Mouse (Mus musculus) c-Kit-positive CD71-negative TER-119-negative erythroid progenitor cells, embryonic 14.5 days (primary cell): ENCODE results near the gene Top2a.
A peak's percentile ranks its signal among the peaks of the same experiment; 100 is the strongest.

Source experiments
- DNase-seq: peaks from one replicate; pipeline ENCODE4 v3.0.0-alpha.2; 2013; ENCODE audit warnings: low read depth

Top2a gene

DNA sequence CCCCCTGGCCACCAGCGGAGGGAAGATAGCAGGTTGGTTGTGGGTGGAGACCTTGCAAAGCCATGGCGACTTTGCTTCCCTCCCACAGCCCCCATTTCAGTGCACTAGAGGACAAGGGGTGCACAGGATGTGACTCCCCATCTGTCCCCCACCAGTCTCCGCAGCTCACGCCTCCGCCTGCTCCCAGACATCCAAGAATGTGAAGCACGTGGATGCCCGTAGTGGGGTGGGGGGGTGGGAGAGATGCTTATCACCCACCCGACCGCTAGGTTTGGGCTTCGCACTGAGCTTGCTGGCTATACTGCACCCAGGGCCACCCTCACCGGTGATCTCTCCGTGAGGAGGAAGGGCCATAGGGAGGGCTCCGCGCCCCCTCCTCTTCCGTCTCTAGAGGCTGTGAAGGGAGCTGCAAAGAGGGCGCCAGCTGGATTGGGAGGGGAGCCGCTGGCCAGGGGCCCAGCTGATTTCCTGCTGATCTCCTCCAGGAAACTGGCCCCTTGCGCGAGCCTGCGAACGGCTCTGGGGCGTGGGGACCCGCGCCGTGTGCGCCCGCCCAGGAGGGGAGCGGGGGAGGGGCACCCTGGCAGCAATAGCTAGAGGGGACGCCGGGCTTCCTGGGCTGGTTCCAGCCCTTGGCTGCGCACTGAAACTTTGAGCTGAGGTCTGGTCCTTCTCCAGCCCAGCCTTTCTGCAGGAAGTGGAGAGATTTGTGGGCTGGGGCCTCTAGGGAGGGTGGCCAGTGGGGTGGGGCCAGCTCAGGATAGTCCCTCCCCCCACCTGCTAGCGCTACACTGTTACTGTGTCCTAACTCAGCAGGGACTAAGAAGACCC, 60.6 kb downstream of the Top2a start:
- no peak for DNase-seq

DNA sequence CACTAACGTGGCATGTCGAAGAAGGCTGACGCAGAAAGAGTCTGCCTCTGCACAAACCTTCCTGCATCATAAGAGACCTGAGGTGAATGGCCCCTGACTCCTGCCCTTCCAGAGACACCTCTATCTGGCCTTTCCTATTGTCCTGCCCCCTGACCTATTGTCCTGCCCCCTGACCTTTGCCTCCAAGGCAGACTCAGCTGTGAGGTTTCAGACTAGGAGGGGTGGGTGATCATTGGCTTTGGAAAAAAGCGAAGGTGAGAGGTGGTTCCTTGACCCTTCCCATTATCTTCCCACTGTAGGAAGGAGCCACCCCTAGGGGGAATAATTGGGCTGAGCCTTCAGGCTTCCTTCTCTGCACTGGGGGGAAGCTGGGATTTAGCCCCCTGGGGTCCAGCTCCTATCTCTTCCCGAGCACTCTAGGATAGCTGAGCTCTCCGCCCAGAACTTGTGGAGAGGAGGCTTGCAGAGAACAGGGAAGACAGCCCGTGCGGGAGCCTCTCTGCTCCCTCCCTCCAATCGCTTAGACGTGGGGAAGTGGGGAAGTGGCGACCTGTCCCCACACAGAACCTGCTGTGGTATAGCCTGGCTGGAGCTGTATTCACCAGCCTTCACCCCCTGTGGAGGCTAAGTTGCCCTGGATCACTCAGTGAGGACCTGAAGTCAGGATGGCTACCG, 61.4 kb downstream of the Top2a start:
- no peak for DNase-seq

DNA sequence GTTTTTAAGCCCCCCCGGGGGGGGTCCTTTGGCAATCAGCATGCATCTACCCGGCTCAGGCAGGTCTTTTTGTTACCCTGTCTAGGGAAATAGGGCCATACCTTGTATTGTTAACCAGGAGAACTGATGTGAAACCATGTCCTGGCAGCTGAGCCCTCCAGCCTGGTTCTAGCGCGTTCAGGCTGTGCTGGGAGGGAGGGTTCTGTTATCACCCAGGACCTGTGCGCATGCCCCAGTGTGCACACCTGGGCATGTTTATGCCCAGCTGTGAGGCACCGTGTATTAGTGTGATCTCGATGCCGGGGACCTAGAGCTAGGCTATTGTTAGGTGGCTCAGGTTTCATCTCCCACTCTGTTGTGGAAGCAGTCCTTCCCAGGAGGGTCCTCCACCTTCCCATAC, 62.2 kb downstream of the Top2a start:
- no peak for DNase-seq

DNA sequence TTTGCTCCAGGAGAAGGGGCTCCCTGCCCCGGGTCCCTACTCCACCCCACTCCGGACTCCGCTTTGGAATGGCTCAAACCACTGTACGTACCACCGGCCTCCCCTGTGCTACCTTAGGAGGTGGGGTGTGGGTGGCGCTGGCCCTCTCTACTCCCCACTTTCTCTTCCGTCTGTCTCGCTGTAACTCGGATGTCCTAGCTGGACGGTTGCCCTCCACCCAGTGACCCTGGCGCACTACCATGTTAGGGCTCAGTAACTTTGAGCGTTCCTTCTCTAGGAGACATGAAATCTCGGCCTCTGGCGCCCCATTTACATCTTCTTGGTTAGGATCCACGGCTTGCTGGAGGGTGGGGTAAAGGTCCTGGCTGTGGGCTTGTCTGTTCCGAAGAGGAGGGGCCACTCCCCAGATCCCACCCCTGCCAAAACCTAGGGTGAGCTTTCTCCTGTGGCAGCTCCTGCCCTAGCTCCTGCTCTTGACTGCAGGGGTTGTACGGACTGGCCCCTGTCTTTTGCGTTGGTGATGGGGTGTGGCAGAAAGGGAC, 62.9 kb downstream of the Top2a start:
- no peak for DNase-seq

DNA sequence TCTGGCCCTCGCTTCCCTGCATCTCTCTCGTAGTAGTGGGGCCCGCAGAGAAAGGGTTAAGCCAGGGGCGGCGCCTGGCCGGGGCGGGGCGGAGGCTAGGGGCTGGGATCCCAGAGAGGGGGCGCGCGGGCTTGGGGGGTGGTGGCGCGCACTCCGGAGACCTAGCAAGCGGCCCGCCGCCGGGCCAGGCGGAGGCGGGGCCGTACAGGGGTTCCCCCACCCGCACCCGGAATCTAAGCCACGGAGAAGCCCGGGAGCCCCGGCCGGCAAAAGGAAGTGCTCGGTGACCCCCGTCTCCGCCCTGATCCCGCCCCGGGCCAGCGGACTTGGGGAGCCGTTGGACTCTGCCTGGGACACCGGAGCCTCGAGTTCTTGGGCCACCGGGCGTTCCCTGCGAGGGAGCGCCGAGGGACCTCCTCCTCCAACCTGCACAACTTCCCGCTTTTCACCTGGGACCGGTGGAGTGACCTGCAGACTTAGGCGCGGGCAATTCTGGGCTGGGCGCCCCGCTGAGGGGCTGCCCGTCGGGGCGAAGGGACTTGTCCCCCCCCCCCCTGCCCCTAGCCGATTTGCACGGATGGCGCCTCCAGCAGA, 63.6 kb downstream of the Top2a start:
- DNase-seq, result no peak

DNA sequence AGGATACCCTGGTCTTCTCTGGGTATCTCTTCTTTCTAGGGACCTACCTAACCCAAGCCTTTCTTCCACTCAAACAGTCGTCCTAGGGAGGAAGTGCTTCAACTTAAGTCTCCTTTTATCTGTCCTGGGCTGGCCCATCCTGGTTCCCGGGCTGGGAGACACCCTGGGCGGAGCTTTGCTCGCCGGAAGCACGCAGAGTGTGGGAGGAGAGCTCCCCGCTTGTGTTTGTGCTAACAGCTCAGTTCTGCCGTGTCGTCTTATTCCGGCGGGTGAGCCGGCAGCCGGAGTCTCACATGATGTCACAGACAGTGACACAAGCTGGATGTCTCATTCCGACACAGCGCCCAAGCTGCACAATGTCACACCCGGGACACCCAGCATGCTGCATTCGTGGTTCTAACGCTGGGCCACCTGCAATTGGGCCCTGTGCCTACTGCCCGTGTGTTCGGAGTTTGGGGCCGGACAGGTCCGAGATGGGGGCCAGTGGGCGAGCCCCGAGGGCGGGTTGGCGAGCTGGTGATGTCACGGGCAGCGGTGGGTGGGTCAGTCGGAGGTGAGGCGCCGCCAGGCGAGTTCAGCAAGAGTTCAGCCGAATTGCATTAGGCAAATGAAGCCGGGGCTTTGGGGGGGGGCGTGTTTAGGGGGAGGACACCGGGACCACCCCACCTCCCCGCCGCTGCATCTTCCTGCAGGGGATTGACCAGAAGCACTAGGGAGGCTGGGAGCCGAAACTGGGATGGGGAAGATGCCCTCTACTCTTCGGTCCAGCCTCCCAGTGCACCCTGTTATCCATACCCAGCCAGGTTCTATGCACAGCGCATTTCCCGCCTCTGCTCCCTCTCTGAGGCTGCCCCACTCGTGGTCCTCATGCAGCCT, 64.3 kb downstream of the Top2a start:
- DNase-seq, result peak; percentile 78

DNA sequence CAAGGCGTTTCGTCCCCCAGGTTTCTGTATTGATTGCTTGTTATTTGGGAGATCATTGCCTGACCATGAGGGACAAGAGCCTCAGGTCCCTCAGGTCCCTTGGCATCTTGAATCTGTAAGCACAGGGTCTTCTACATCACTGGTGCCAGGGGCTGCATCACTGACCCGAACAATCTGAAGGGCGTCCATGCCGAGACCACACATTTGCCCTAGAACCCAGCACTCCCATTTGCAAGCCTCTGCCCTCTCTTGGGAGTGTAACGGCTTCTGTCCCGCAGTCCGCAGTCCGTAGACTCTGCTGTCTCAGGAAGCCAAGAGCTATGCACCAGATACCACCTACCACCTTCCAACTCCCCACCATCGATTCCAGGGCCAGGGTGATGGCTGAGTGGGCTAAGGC, 67.6 kb downstream of the Top2a start:
- DNase-seq, result no peak

DNA sequence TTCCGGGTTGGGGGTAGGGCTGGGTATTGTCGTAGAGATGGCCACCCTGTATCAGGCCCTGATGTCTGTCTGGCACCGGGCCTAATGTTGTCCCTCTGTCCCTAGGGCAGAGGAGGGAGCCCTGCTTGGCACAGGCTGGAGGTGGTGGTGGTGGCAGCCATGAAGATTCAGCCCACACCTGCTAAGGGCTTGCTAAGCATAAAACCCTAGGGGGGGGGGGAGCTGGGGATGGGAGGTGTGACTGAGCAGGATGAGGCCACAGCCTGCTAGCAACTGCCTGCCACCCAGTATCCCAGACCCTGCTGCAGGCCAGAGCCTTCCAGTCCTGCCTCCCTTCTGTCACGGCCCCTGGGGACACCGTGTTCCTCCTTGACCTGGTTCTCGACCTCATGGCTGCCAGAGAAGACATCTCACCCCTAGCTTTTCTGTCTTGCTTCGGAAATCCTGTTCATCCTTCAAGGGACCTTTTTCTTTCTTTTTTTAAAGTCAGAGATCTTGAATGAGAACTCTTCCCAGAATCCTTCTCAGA, 68.2 kb downstream of the Top2a start:
- DNase-seq, result no peak

DNA sequence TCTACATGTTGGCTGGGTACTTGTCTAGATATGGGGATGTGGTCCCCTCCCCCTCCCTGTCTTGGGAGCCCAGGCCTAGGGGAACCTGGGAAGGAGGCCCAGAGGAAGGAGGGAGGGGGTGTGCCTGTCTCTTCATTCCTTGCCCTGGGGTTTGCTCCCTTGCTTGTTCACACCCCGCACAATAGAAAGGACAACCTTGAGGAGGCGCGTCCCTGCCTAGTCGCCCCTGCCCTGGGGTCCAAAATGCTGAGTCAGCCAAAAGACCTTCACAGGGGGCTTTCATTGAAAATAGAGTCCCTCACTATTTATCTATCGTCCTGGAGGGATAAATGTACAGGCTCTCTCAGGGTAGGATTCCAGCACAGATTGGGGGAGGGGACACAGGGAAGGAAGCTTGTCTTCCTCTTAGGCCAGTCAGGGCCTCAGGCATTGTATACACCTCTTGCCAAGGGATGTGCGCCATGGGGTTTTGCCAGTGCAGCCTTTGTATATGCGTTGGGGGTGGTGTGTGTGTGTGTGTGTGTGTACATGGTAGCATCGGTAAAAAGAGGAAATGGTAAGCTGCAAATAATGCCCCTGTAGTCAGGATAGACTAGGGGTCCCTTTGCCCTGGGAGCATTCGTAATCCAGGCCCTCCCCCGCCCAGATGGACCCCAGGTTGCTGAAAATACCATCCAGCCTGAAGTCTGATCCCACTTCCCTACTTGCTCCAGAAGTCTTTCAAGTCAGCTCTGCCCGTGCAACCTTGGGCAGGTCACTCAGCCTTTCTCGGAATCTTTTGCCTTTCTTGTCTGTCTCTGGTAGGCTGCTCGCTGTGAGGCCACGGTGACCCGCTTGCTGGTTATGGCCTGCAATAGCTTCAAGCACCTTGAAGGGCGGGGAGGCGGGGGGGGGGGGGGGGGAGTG, 68.9 kb downstream of the Top2a start:
- DNase-seq, result no peak

DNA sequence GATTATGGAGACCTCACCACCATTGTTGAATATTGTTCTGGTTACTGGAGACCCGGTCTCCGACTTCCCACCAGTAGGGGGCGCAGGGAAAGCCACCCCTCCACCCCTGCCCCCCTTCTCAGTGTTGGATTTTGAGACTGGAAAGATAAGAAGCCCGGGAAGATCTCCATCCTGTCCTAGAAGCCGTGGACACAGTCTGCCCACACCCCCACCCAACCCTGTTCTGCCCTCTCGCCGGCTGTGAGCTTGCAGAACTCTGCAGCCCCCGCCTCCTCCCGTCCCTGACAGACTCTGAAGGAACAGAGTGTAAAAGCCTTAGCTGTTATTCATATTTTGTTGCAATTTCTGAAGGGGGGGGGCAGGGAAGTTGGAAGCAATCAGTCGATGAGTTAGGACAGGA, 69.6 kb downstream of the Top2a start:
- no peak for DNase-seq

DNA sequence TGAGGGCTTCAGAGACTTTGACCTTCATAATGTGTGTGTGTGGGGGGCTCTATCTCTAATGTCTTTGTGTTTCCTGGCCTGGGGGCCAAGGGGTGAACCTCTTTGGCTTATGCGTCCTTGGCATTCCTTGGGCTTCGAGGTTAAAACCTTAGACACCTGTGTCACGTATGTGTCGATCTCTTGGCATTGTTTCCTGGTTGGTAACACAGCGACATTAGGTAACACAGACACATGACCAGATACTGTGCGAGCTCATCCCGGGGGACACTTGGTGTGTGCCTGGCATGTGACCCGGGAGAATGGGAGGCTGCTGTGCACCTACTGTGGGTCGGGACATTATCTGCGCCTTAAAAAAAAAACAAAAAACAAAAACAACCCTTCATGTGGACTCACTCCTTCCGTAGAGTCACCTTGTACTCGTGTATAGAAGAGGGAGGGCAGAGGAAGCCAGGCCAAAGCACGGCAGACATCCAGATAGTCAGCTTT, 70.1 kb downstream of the Top2a start:
- no peak for DNase-seq

DNA sequence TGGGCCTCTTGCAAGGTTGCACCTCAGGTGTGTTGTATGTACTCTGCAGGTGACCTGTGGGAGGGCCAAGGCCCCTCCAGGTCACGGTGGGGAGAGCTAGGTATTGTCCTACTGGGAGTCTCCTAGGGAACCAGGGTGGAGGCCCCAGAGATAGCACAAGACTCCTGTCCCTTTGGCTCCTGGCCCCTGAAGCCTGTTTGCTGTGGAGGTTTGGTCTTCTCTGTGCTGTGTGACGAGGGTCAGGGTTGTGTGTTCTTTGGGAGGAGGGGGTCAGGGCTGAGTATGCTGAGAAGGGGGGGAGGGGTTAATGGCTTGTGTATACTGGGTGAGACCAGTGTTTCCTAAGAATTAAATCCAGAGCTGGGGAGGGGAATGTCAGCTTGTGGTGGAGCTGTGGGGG, 70.6 kb downstream of the Top2a start:
- no peak for DNase-seq

DNA sequence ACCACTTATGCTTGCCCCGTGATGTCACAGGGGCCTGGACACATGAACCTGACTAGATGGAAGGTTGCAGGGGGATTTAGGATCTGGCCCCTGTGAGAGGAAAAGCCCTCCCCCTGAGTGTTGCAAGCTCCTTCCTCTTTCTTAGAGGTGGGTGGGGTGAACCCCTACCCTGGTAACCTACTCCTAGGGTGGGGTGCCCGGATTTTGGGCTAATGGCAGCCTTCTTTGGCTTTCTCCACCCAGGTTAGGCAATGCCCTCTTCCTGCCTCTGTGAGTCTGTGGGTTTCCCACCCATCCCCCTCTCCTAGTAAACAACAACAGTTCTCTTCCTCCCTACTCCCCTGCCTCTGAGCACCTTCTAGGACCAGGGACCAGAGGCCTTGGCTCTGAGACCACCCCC, 71.3 kb downstream of the Top2a start:
- DNase-seq, result no peak

DNA sequence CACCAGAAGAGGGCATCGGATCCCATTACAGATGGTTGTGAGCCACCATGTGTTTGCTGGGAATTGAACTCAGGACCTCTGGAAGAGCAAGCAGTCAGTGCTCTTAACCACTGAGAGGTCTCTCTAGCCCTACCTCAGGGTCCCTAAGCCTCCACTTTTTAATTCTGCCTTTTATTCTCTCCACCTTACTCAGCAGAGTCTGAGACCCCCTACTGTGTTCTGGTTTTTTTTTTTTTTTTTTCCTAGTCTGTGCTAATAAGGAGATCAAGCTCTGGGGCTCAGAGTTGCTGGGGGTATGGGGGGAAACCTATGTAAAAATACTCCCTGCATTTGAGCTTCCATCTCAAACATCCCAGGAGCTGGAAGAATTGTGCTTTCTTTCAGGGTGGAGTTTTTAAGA, 71.9 kb downstream of the Top2a start:
- DNase-seq, result no peak

DNA sequence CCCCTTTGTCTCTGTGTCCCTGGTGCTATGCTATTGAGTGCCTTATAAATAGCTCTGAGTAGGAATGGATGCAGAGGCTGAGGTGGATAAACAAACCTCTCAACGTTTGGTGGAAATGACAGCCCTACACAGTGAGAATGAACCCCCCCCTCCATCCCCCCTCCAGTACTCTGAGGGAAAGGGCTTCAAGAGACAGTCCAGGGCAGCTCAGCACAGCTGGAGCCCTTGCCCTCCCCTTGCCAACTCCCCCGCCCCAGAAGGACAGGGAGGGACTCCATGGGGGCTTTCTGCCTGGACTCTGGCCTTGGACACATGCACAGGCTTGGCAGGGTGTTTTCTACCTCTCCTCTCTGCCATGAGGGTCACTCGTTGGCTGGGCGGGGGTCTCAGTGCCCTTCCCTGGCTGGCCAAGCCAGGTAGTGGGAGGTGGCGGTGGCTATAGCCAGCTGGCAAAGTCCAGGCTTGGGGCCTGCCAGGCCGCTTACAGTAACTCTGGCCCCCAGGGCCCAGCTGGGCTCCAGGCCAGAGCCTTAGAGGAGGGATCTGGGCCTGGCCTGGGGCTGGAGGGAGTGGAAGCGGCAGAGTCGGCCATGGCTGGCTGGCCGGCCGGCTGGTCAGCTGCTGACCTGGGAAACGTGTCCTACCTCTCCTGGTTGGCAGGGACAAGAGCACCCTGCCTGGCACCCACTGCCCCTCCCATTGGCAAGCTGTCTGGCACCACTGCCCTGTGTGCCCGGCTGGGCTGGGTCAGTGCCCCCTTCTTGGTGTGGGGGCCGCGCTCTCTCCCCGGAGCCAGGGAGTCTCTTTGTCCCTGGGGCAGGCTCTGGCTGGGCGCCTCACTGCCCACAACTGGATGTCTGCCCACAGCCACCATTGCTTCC, 72.7 kb downstream of the Top2a start:
- DNase-seq, result no peak

DNA sequence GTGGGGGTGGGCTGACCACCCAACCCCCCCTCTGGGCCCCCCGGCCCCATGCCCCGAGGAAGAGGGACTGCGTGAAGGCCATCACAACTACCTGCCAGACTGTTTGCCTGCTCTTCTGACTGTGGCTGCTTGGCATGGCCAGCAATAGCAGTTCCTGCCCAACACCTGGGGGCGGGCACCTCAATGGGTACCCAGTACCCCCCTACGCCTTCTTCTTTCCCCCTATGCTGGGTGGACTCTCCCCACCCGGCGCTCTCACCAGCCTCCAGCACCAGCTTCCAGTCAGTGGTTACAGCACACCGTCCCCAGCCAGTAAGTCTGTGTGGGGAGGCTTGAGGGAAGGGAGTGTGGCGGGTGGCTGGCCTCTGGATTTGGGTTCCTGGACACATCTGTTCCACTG, 73.5 kb downstream of the Top2a start:
- no peak for DNase-seq

DNA sequence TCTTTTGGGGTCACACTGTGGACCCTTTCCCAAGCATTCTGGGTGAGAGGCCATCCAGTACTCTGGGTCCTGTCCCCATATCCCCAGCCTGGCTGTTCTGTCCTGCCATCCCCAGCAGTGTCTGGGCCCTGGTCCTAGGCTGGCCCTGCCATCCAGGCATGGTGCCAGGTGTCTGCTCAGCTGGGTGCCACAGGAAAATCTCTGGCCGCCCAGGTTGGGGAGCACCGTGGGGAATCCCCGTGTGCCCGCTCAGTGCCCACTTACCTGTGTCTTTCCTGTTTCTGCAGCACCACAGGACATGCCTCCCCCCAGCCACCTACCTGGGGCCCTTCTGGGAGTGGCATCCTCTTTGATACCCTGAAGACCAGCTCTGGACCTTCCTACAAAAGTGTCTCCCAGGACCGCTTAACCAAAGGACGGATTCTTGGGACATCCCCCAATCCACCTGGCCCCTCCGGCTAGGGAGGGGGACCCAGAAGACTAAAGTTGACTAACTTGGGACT, 74.0 kb downstream of the Top2a start:
- no peak for DNase-seq

DNA sequence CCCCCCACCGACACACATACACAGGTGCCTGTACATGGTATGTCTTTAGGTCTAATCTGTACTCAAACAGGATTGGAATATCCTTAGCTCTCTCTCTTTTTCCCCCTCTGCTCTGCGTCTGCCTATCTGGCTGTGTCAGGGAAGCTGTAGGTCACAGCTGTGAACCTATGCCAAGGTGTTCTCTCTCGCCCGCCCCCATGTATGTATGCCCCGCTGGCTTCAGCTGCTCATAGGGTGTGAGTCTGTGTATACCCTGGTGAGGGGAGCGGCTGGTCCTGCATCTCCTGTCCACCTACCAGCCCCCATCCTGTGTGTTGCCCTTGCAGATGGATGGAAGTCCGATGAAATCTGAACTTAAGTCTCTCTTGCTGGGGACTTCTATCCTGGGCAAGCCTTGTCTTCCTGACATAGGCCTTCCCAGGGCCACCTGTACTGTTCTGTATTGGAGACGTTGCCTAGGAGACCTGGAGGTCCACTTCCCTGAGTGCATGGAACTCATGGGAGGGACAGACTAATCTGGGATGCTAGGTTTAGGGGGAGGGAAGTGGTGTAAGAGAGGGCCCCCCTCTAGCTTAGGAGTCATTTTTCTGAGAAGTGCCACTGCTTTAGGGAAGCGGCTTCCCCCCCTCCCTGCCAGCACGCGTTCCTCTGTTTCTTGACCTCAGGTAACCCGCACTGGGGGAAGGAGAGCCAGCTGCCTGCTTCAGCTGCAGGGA, 74.6 kb downstream of the Top2a start:
- DNase-seq, result no peak
